Mouse (Mus musculus): ENCODE data around the gene Pth1r.

GRCm38 (mm10) chr9:110748451-110748850 is 1.5 kb upstream of the Pth1r start:
- TF ChIP-seq CTCF (IDR thresholded peaks at IDR 0.05), result no peak
- no peak for TF ChIP-seq POLR2A (IDR thresholded peaks at IDR 0.05; ENCODE audit: insufficient read depth, low read depth, low read length)
- no peak for TF ChIP-seq EP300 (IDR thresholded peaks at IDR 0.05; ENCODE audit: insufficient read depth, low read depth, low read length)

Data from heart, adult 2 months (tissue).